Mouse (Mus musculus) kidney, adult 2 months (tissue): ENCODE data around the gene Cirbp. TPM values are rescaled to one million over a fixed set of nuclear protein-coding genes. Genes with fewer than 3 reads are reported as not detected.

Experiments used
- DNase-seq: peaks from one replicate; pipeline ENCODE4 v3.0.0; 2021
- H3K27ac ChIP-seq: fragments of 200-500 bp; 2 replicates; pipeline ENCODE4 v1.5.1; 2012; ENCODE audit warnings: low read depth, low read length, control low read depth, inconsistent platforms; ENCODE audit not compliant: insufficient read depth
- H3K27me3 ChIP-seq: fragments of 200-500 bp; replicated peaks from 2 replicates; pipeline ENCODE4 v1.6.1; 2012; ENCODE audit warnings: mild to moderate bottlenecking, moderate library complexity, low read length, inconsistent platforms; ENCODE audit not compliant: control insufficient read depth, insufficient read depth
- H3K36me3 ChIP-seq: fragments of 200-500 bp; 2 replicates; pipeline ENCODE4 v1.6.1; 2012; ENCODE audit warnings: mild to moderate bottlenecking, moderate library complexity, low read length, inconsistent platforms; ENCODE audit not compliant: control insufficient read depth, insufficient read depth
- H3K4me1 ChIP-seq: fragments of 200-500 bp; 2 replicates; pipeline ENCODE4 v1.6.1; 2011; ENCODE audit warnings: low read length; ENCODE audit not compliant: control insufficient read depth, insufficient read depth
- H3K4me3 ChIP-seq: fragments of 200-500 bp; 2 replicates; pipeline ENCODE4 v1.5.1; 2011; ENCODE audit warnings: mild to moderate bottlenecking, low read depth, low read length, control low read depth; ENCODE audit not compliant: insufficient read depth
- CTCF ChIP-seq: fragments of 200-500 bp; conservative IDR thresholded peaks from 2 replicates; pipeline ENCODE4 v1.5.1; 2011; ENCODE audit warnings: low read depth, mild to moderate bottlenecking, control low read depth, low read length, moderate library complexity, mixed read lengths; ENCODE audit not compliant: insufficient read depth, insufficient read length
- POLR2A ChIP-seq: fragments of 200-500 bp; IDR thresholded peaks from one replicate; pipeline ENCODE4 v1.6.1; 2011; ENCODE audit warnings: low read depth, low read length, control low read depth
- WGBS: fragments of 180-500 bp; shearing (Covaris S2); methylation state at CpG from one replicate; pipeline ENCODE4 v1.1.7; 2018; 5-methylcytosine and 5-hydroxymethylcytosine counted together
- polyA plus RNA-seq: library from polyadenylated mRNA; depleted of rRNA; stranded (reverse); fragments of >200 nt; gene quantifications from 2 replicates; pipeline ENCODE4 v1.2.3, GENCODE M21; 2012

Gene Cirbp
- polyA plus RNA-seq, 1 experiment = 86.7 TPM

DNA sequence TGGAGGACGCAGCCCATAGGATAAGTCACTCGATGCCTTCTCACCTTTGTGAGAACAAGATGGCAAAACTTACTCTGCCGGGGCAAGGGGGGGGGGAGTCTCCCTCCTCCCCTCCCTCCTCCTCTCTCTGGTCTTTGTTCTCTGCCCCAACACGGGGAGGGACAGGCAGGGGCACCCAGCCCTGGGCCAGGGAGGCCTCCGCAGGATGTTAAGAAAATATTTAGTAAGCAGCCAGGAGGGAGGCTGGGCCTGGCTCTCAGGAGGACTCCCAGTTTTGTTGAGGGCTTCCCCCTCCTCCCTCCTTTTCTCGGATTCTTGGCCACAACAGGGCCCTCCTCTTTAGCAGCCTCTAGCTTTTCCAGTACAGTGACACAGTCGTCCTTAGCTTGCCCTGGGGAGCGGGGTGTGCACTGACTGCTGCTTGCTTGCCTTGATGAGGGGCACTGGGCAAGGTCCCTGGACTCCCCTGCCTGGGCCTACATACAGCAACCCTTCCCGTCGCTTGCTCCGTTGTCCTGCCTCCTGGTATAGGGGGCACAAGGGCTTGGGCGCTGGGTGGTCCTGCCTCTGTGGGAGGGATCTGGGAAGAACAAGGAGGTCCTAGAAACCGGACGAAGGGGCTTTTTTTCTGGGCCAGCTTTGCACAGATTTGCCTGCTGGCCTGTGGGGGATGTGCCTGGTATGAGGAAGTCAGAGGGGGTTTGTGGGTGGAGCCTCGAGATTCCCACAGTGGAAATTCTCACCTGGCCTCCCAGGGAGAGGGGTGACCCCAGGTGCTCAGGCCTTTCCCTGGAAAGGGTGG, 13.5 kb upstream of the Cirbp start:
- WGBS = 5% methylated on average over 15 of the region's 15 CpGs
- H3K27ac ChIP-seq = peak overlapping the region; percentile 95
- peaks cover 24% of the 10 kb centered on the region for H3K36me3 ChIP-seq
- peak overlapping the region; percentile 55 for H3K4me3 ChIP-seq
- peak; percentile 89 for DNase-seq
- no peaks in the 10 kb centered on the region for H3K27me3 ChIP-seq
- TF ChIP-seq POLR2A = no peak
- TF ChIP-seq CTCF = no peak
- peaks cover 34% of the 10 kb centered on the region for H3K4me1 ChIP-seq

DNA sequence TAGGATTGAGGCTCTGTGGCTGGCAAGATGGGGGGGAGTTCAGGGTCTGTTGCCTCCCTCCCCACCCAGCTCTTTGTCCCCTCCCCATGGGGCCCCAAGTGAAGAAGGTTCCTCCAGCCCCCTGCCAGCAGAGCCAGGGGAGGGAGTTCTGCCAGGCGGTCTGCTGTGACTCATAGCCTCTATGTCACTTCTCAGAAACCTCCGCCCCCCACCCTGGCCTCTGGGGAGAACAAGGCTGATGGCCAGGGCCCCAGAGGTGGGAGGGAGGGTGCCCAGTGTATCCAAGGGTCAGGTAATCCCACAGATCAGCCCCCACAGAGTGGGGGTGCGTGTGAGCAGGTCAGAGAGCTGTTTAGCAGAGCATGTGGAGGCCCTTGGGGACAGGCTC, 12.9 kb upstream of the Cirbp start:
- Histone ChIP-seq H3K4me3 (peak overlapping the region; percentile 55), H3K27ac (peak overlapping the region; percentile 95), H3K4me1 (peaks cover 30% of the 10 kb centered on the region), H3K36me3 (peaks cover 24% of the 10 kb centered on the region), H3K27me3 (no peaks in the 10 kb centered on the region)
- TF ChIP-seq POLR2A = no peak
- TF ChIP-seq CTCF = no peak
- 3% methylated on average over 3 of the region's 3 CpGs for WGBS
- peak; percentile 89 for DNase-seq

DNA sequence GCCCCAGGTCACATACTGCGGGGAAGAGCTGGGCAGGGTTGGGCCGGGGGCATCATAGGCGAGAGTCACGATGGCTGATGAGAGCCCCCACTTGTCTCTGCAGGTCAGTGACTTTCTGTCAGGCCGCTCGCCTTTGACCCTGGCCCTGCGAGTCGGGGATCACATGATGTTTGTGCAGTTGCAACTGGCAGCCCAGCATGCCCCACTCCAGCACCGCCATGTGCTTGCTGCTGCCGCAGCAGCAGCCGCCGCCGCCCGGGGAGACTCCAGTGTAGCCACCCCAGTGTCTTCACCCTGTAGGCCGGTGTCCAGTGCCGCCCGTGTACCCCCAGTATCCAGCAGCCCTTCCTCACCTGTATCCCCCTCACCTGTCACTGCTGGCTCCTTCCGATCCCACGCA, 12.1 kb upstream of the Cirbp start:
- DNase-seq = peak; percentile 82
- 46% methylated on average over 19 of the region's 19 CpGs for WGBS
- peaks cover 24% of the 10 kb centered on the region for H3K36me3 ChIP-seq

DNA sequence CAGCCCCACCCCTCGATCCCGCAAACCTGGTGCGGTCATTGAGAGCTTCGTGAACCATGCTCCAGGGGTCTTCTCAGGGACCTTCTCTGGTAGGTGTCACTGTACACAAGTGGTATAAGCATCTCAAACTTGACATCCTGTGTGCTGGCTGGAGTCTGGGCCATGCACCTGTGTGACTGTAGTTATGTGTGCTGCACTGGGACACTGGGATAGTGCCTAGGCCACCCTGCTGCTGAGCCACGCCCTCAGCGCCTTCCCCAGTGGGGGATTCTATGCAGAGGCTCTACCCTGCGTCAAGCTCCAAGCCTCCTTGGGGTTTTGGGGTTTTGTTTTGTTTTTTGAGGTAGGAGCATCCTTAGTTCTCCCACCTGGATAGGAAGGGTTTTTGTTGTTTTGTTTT, 11.4 kb upstream of the Cirbp start:
- H3K36me3 ChIP-seq = peaks cover 24% of the 10 kb centered on the region
- no peak overlapping the region for H3K27ac ChIP-seq
- no peak for DNase-seq
- no peaks in the 10 kb centered on the region for H3K27me3 ChIP-seq
- no peak overlapping the region for H3K4me3 ChIP-seq
- peaks cover 40% of the 10 kb centered on the region for H3K4me1 ChIP-seq
- WGBS = 73% methylated on average over 7 of the region's 7 CpGs
- TF ChIP-seq POLR2A = no peak

More for the DNA sequence above, 12.1 kb upstream of the Cirbp start:
- H3K4me3 ChIP-seq = 0 out of 2 replicates have a peak overlapping the region, but pooled peaks have one; percentile 4
- H3K27me3 ChIP-seq = no peaks in the 10 kb centered on the region
- TF ChIP-seq CTCF (no peak), POLR2A (no peak)
- H3K4me1 ChIP-seq = peaks cover 33% of the 10 kb centered on the region
- peak overlapping the region; percentile 95 for H3K27ac ChIP-seq

DNA sequence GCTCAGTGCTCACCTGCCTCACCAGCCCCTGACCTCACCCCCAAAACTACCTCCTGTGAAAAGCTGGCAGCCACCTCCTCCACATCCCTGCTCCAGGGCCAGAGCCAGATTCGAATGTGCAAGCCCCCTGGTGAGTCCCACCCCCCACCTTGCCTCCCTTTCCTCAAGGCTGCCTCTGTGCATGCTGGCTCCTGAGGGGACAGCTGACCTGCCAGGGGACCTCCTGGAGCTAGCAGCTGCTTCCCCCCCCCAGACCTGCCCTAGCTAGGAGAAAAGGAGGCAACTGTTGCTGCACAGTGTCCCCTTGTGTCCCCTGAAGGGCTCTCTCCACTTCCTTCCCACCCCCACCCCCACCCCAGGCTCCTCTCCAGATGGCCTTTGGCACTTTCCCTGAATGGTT, 10.5 kb upstream of the Cirbp start:
- H3K27me3 ChIP-seq = no peaks in the 10 kb centered on the region
- WGBS = 16% methylated on average over 1 of the region's 1 CpGs
- H3K4me1 ChIP-seq = peaks cover 45% of the 10 kb centered on the region
- no peak overlapping the region for H3K27ac ChIP-seq
- no peak for DNase-seq
- TF ChIP-seq POLR2A = no peak
- TF ChIP-seq CTCF = no peak
- H3K4me3 ChIP-seq = no peak overlapping the region
- H3K36me3 ChIP-seq = peaks cover 21% of the 10 kb centered on the region

DNA sequence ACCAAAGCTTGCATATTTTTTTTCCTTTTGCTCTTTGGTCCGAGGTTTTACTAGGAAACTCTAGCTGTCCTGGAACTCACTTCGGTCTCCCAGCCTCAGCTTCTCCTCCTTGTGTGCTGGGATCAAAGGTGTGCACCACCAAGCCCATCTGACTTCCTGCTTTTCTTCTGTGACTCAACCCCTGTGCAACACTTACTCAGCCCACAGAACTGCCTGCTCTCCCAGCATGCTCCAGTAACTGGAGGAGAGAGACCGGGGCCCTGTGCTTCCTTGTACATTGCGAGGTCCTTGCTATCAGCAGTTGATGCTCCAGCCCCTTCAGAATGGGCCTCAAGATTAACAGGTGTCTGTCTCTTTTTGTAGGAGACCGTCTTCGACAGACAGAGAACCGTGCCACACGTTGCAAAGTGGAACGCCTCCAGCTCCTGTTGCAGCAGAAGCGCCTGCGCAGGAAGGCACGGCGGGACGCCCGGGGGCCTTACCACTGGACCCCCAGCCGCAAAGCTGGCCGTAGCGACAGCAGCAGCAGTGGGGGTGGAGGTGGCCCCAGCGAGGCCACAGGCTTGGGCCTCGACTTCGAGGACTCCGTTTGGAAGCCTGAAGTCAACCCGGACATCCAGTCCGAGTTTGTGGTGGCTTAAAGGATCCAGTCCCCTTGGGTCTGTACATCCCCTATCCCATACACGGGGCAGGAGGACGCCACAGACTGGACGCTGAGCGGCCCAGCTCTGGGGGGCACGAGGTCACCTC, 9.6 kb upstream of the Cirbp start:
- Histone ChIP-seq H3K4me1 (peaks cover 49% of the 10 kb centered on the region), H3K27me3 (no peaks in the 10 kb centered on the region), H3K4me3 (no peak overlapping the region), H3K36me3 (peaks cover 18% of the 10 kb centered on the region), H3K27ac (peak overlapping the region; percentile 59)
- TF ChIP-seq POLR2A = no peak
- TF ChIP-seq CTCF = no peak
- WGBS = 62% methylated on average over 29 of the region's 29 CpGs
- DNase-seq = peak; percentile 17

DNA sequence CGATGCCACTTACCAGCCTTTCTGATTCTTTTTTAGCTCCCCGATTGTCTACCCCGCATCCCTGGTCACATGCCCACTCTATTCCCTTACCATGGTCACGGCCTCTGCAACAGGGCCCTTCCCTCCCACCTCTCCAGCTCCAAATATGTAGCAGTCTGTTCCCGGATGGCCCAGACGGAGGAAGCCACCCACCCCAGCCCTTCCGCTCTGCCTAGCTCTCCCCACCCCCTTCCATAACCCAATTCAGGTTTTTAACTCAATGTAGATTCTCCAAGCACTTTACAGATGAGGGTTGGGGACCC, 9.1 kb upstream of the Cirbp start:
- Histone ChIP-seq H3K4me1 (peaks cover 52% of the 10 kb centered on the region), H3K27ac (peak overlapping the region; percentile 59), H3K4me3 (no peak overlapping the region), H3K27me3 (no peaks in the 10 kb centered on the region), H3K36me3 (peaks cover 18% of the 10 kb centered on the region)
- WGBS = 40% methylated on average over 7 of the region's 7 CpGs
- peak; percentile 76 for DNase-seq
- TF ChIP-seq POLR2A (no peak), CTCF (no peak)
